Mouse (Mus musculus) myocyte (in vitro differentiated cells): ENCODE data around the gene Ndufaf2.

Experiments used
- CEBPB ChIP-seq: IDR thresholded peaks from 2 replicates; pipeline ENCODE4 v1.6.1; 2011; ENCODE audit warnings: mild to moderate bottlenecking, moderate library complexity; ENCODE audit not compliant: poor library complexity, insufficient read depth, severe bottlenecking
- E2F4 ChIP-seq: IDR thresholded peaks from one replicate; pipeline ENCODE4 v1.6.1; 2011; ENCODE audit warnings: mild to moderate bottlenecking, control low read depth, moderate library complexity; ENCODE audit not compliant: insufficient read depth
- MYOD1 ChIP-seq, 3 experiments: IDR thresholded peaks; one replicate each; pipeline ENCODE4 v1.6.1; 2011; ENCODE audit warnings: control low read depth in 2 of 3, low read depth in 2 of 3, mild to moderate bottlenecking in 2 of 3, moderate library complexity in 1 of 3; ENCODE audit not compliant: insufficient read length in 2 of 3, control insufficient read depth in 1 of 3
- POLR2A ChIP-seq: IDR thresholded peaks from one replicate; pipeline ENCODE4 v1.6.1; 2011; ENCODE audit warnings: low read depth, mild to moderate bottlenecking, control low read depth, moderate library complexity; ENCODE audit not compliant: insufficient read length
- REST ChIP-seq: IDR thresholded peaks from one replicate; pipeline ENCODE4 v1.6.1; 2011; ENCODE audit warnings: mild to moderate bottlenecking, control low read depth, moderate library complexity; ENCODE audit not compliant: insufficient read depth, insufficient read length
- TCF12 ChIP-seq: IDR thresholded peaks from one replicate; pipeline ENCODE4 v1.6.1; 2011; ENCODE audit warnings: mild to moderate bottlenecking, control low read depth; ENCODE audit not compliant: poor library complexity, insufficient read depth, severe bottlenecking

GRCm38 (mm10) chr13:107954445-107955261 lies 203.8 kb downstream of the Ndufaf2 start:
- TF ChIP-seq POLR2A (no peak), REST (no peak), TCF12 (no peak), E2F4 (no peak), CEBPB (no peak), MYOD1 (IDR thresholded peaks at IDR 0.05; ENCODE audit: control insufficient read depth in 1 of 3, insufficient read length in 2 of 3, low read depth in 2 of 3) (no peak)
